23 mouse cellular contexts compared by ENCODE assay signal in the genomic region with DNA sequence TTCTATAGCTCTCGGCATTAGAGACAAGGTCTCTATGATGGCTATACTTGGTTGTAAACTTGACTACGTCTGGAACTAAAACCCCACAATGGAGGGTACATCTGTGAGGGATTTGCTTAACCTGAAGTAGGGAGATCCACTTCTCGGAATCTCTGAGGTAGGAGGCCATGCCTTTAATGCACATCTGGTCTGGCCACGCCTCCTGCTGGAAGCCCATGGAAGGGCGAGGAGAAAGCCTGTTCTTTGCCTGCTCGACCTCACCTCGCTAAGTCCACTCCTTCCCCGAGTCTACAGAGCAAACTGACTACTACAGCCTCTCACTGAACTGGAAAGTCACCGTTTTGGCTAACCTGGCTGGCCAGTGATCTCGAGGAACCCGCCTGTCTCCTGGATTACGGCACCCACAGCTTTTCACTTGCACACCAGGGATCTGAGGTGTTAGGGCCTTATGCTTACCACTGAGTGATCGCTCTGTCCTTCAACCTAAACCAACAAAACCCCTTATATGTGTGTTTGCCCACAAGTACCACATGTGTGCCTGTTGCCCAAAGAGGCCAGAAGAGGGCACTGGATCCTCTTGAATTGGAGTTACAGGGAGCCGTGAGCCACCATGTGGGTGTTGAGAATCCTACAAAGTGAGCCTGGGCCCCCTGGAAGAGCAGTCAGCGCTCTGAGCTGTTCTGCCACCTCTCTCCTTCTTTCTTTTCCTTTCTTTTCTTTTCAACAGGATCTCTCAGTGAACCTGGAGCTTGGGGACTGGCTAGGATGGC. TPM values are rescaled to one million over a fixed set of nuclear protein-coding genes. Genes with fewer than 3 reads are reported as not detected.
DNase-seq lines count a peak whose midpoint lies in the region; ATAC-seq and TF ChIP-seq lines count a peak whose summit lies in the region.
"Had no signal": no experiment of that assay in that cellular context is flagged by ENCODE, and none has a peak within 500 bp of the region (broad histone marks: within the 10 kb centered on the region; RNA-seq: fewer than 3 reads in every experiment).

No protein-coding gene starts in this region.

- intact Hi-C loops in left cerebral cortex, postnatal 10 days (cut with DNase I): no loop called here

- H3K4me3 ChIP-seq in forebrain, postnatal 0 days (ENCODE audit: low read depth, low read length): no peak overlapping the region
- no peak overlapping the region for H3K4me3 ChIP-seq in forebrain, embryonic 11.5 days (ENCODE audit: low read depth, low read length)
- H3K4me3 ChIP-seq in liver, postnatal 0 days (ENCODE audit: low read depth, low read length): no peak overlapping the region
- no peak overlapping the region for H3K4me3 ChIP-seq in liver, embryonic 11.5 days (ENCODE audit: low read depth, low read length)
- H3K4me3 ChIP-seq in MEL (ENCODE audit: control insufficient read depth in 1 of 2, insufficient read depth in 1 of 2, low read depth in 2 of 2, low read length in 2 of 2): no peak overlapping the region
- H3K4me3 ChIP-seq: embryonic facial prominence, embryonic 15.5 days; forebrain, embryonic 13.5 days; hindbrain, embryonic 15.5 days; lung, embryonic 15.5 days; neural tube, embryonic 15.5 days had no signal

- WGBS in forebrain, postnatal 0 days: 84% methylated on average over 15 of the region's 15 CpGs
- 85% methylated on average over 15 of the region's 15 CpGs for WGBS in forebrain, embryonic 11.5 days
- WGBS in liver, postnatal 0 days (ENCODE audit: insufficient replicate concordance): 88% methylated on average over 15 of the region's 15 CpGs
- 86% methylated on average over 15 of the region's 15 CpGs for WGBS in liver, embryonic 11.5 days

- peaks cover 5% of the 10 kb centered on the region; the same call in 1 of the 2 replicates for H3K4me1 ChIP-seq in forebrain, postnatal 0 days (ENCODE audit: insufficient read depth)
- no peaks in the 10 kb centered on the region for H3K4me1 ChIP-seq in forebrain, embryonic 11.5 days (replicated peaks; ENCODE audit: control insufficient read depth, insufficient read depth, low read length)
- H3K4me1 ChIP-seq in liver, postnatal 0 days (ENCODE audit: insufficient read depth): 0 out of 2 replicates have a peak, but pooled peaks cover 5% of the 10 kb centered on the region
- no peaks in the 10 kb centered on the region; the same call in 1 of the 2 replicates for H3K4me1 ChIP-seq in liver, embryonic 11.5 days (replicated peaks; ENCODE audit: control insufficient read depth, insufficient read depth, low read length)
- peaks cover 4 to 12% of the 10 kb centered on the region in 2 experiments; a peak in 3 of 4 replicates for H3K4me1 ChIP-seq in MEL (ENCODE audit: control insufficient read depth in 1 of 2, insufficient read depth in 2 of 2, low read length in 2 of 2)

- TF ChIP-seq CTCF in forebrain, postnatal 0 days (IDR thresholded peaks at IDR 0.05; ENCODE audit: low read depth): peak; percentile 18; the same call in 1 of the 2 replicates
- TF ChIP-seq CTCF in liver, postnatal 0 days (IDR thresholded peaks at IDR 0.05; ENCODE audit: low read depth): peak; percentile 25
- TF ChIP-seq CTCF in MEL (IDR thresholded peaks at IDR 0.05 in 2 of 3, conservative IDR thresholded peaks at IDR 0.05 in 1 of 3; ENCODE audit: control insufficient read depth in 1 of 3, insufficient read depth in 1 of 3, low read depth in 2 of 3, low read length in 3 of 3, poor library complexity in 1 of 3, severe bottlenecking in 1 of 3): peak; percentile 29 to 63 (median 59)

- peak; percentile 37 for TF ChIP-seq RAD21 in MEL (IDR thresholded peaks at IDR 0.05; ENCODE audit: low read depth, low read length)

- H3K36me3 ChIP-seq in forebrain, postnatal 0 days (ENCODE audit: insufficient read depth): peaks cover 57% of the 10 kb centered on the region
- H3K36me3 ChIP-seq in forebrain, embryonic 11.5 days (ENCODE audit: control insufficient read depth, insufficient read depth, low read length): peaks cover 30% of the 10 kb centered on the region
- peaks cover 65% of the 10 kb centered on the region for H3K36me3 ChIP-seq in liver, postnatal 0 days (replicated peaks; ENCODE audit: insufficient read depth, low read length)
- H3K36me3 ChIP-seq in liver, embryonic 11.5 days (ENCODE audit: control insufficient read depth, insufficient read depth, low read length): peaks cover 66% of the 10 kb centered on the region
- peaks cover 7 to 36% of the 10 kb centered on the region in 2 experiments for H3K36me3 ChIP-seq in MEL (ENCODE audit: control insufficient read depth in 1 of 2, insufficient read depth in 2 of 2, low read length in 2 of 2)

- no peak for ATAC-seq in forebrain, postnatal 0 days
- no peak for ATAC-seq in forebrain, embryonic 11.5 days (replicated peaks; ENCODE audit: low FRiP score)
- ATAC-seq in liver, postnatal 0 days: no peak
- no peak for ATAC-seq in liver, embryonic 11.5 days (replicated peaks; ENCODE audit: low FRiP score)
- 0 out of 2 replicates have a peak, but pooled peaks have one; percentile 35 for ATAC-seq in megakaryocyte-erythroid progenitor cell, adult 5-6 weeks (replicated peaks; ENCODE audit: low FRiP score, low TSS enrichment, poor library complexity, severe bottlenecking)
- ATAC-seq: forebrain, embryonic 13.5 days had no signal

- no peaks in the 10 kb centered on the region for H3K27me3 ChIP-seq in forebrain, postnatal 0 days (ENCODE audit: insufficient read depth, low read length)
- H3K27me3 ChIP-seq in forebrain, embryonic 11.5 days (ENCODE audit: control insufficient read depth, insufficient read depth, low read length): no peaks in the 10 kb centered on the region
- H3K27me3 ChIP-seq in liver, postnatal 0 days (ENCODE audit: insufficient read depth, low read length): no peaks in the 10 kb centered on the region
- H3K27me3 ChIP-seq in liver, embryonic 11.5 days (replicated peaks; ENCODE audit: control insufficient read depth, insufficient read depth, low read length): no peaks in the 10 kb centered on the region
- H3K27me3 ChIP-seq in MEL (ENCODE audit: control insufficient read depth in 1 of 2, insufficient read depth in 2 of 2, low read length in 2 of 2): no peaks in the 10 kb centered on the region
- H3K27me3 ChIP-seq: embryonic facial prominence, embryonic 15.5 days; forebrain, embryonic 13.5 days; hindbrain, embryonic 15.5 days; lung, embryonic 15.5 days; neural tube, embryonic 15.5 days had no signal

- H3K79me2 ChIP-seq in MEL (ENCODE audit: control insufficient read depth, insufficient read depth, low read length, poor library complexity): peaks cover 23% of the 10 kb centered on the region

- H3K9me3 ChIP-seq in forebrain, postnatal 0 days (ENCODE audit: low read length): no peaks in the 10 kb centered on the region
- no peaks in the 10 kb centered on the region for H3K9me3 ChIP-seq in forebrain, embryonic 11.5 days (ENCODE audit: control insufficient read depth, low read length)
- no peaks in the 10 kb centered on the region for H3K9me3 ChIP-seq in liver, postnatal 0 days (ENCODE audit: low read length)
- no peaks in the 10 kb centered on the region for H3K9me3 ChIP-seq in liver, embryonic 11.5 days (ENCODE audit: control insufficient read depth, low read length)
- H3K9me3 ChIP-seq in MEL (replicated peaks; ENCODE audit: insufficient read depth, low read length): no peaks in the 10 kb centered on the region
- H3K9me3 ChIP-seq: embryonic facial prominence, embryonic 15.5 days; forebrain, embryonic 13.5 days; hindbrain, embryonic 15.5 days; lung, embryonic 15.5 days; neural tube, embryonic 15.5 days had no signal

- TF ChIP-seq EP300 in liver, postnatal 0 days (IDR thresholded peaks at IDR 0.05; ENCODE audit: low read depth): no peak
- no peak for TF ChIP-seq EP300 in MEL (IDR thresholded peaks at IDR 0.05; ENCODE audit: low read depth in 1 of 2, low read length in 2 of 2)

- TF ChIP-seq POLR2A in MEL (IDR thresholded peaks at IDR 0.05; ENCODE audit: control insufficient read depth in 1 of 2, insufficient read depth in 1 of 2, low read depth in 1 of 2, low read length in 2 of 2, poor library complexity in 1 of 2): no peak; a peak in 1 of 4 replicates

- H3K27ac ChIP-seq in forebrain, postnatal 0 days (ENCODE audit: low read depth, low read length): no peak overlapping the region
- H3K27ac ChIP-seq in forebrain, embryonic 11.5 days (ENCODE audit: low read depth, low read length): no peak overlapping the region
- no peak overlapping the region for H3K27ac ChIP-seq in liver, postnatal 0 days (ENCODE audit: low read depth)
- no peak overlapping the region for H3K27ac ChIP-seq in liver, embryonic 11.5 days (ENCODE audit: low read depth, low read length)
- H3K27ac ChIP-seq in MEL (ENCODE audit: control insufficient read depth, low read depth, low read length): no peak overlapping the region
- H3K27ac ChIP-seq: embryonic facial prominence, embryonic 15.5 days; forebrain, embryonic 13.5 days; hindbrain, embryonic 15.5 days; lung, embryonic 15.5 days; neural tube, embryonic 15.5 days had no signal

- no peak overlapping the region for H3K4me2 ChIP-seq in forebrain, postnatal 0 days (ENCODE audit: low read depth)
- H3K4me2 ChIP-seq in forebrain, embryonic 11.5 days (ENCODE audit: low read depth, low read length, severe bottlenecking): no peak overlapping the region
- H3K4me2 ChIP-seq in liver, postnatal 0 days (ENCODE audit: low read depth, low read length): no peak overlapping the region
- no peak overlapping the region for H3K4me2 ChIP-seq in liver, embryonic 11.5 days
- H3K4me2 ChIP-seq: embryonic facial prominence, embryonic 15.5 days; forebrain, embryonic 13.5 days; hindbrain, embryonic 15.5 days; lung, embryonic 15.5 days; neural tube, embryonic 15.5 days had no signal

- no peak overlapping the region for H3K9ac ChIP-seq in forebrain, postnatal 0 days
- no peak overlapping the region for H3K9ac ChIP-seq in forebrain, embryonic 11.5 days (ENCODE audit: low read length)
- H3K9ac ChIP-seq in liver, postnatal 0 days (replicated peaks): no peak overlapping the region
- H3K9ac ChIP-seq in liver, embryonic 11.5 days (ENCODE audit: low read depth, low read length): no peak overlapping the region
- H3K9ac ChIP-seq in MEL (ENCODE audit: control insufficient read depth, low read depth, low read length, poor library complexity, severe bottlenecking): no peak overlapping the region
- H3K9ac ChIP-seq: embryonic facial prominence, embryonic 15.5 days; forebrain, embryonic 13.5 days; hindbrain, embryonic 15.5 days; lung, embryonic 15.5 days; neural tube, embryonic 15.5 days had no signal

- no peak for DNase-seq in forebrain, postnatal 0 days
- no peak for DNase-seq in forebrain, embryonic 11.5 days (ENCODE audit: low spot score)
- DNase-seq in liver, postnatal 0 days: no peak
- DNase-seq in liver, embryonic 11.5 days (ENCODE audit: low spot score): no peak
- peak; percentile 65 for DNase-seq in MEL (ENCODE audit: low read depth, low spot score)
- DNase-seq in left cerebral cortex, postnatal 10 days (ENCODE audit: extremely low spot score in 1 of 2, low spot score in 2 of 2): no peak
- no peak for DNase-seq in frontal cortex, postnatal 25 days (ENCODE audit: low spot score in 2 of 2)
- DNase-seq: adrenal gland, adult 2 months; cerebellum, adult 18-20 months; heart, adult 18-20 months; heart, postnatal 10 days; kidney, adult 2 months; kidney, postnatal 4 days; layer of hippocampus, postnatal 36 days; thymus, postnatal 4 days had no signal

RNA-seq across cellular contexts. Expression of gene Ddx23, which starts 5.5 kb away (rescaled TPM):
- 54.9 and 70.6 TPM in 2 replicates for total RNA-seq in forebrain, postnatal 0 days (2014; rRNA removed)
- 11.9 and 13.8 TPM in 2 replicates for polyA plus RNA-seq in forebrain, postnatal 0 days (2015; fragmentation: Nextera tagmentation; extraction: Ambion mirVana)
- 24.2 and 31.2 TPM in 2 replicates for polyA plus RNA-seq in forebrain, embryonic 11.5 days (2014; fragmentation: Nextera tagmentation; extraction: Ambion mirVana)
- 4.7 and 9.2 TPM in 2 replicates for polyA plus RNA-seq in liver, postnatal 0 days (2015; fragmentation: Nextera tagmentation; extraction: Ambion mirVana)
- polyA plus RNA-seq in liver, embryonic 11.5 days (2014; fragmentation: Nextera tagmentation; extraction: Ambion mirVana): 18.8 and 19.4 TPM in 2 replicates
- total RNA-seq in MEL (2012; rRNA removed): 193 and 213 TPM in 2 replicates
- polyA plus RNA-seq in MEL (2012; ENCODE audit: insufficient read depth in 1 of 2, insufficient read length in 2 of 2, low read depth in 1 of 2, low replicate concordance in 2 of 2, missing spikeins in 1 of 2): 100 to 1,000 TPM; 194 to 252 TPM
- total RNA-seq in megakaryocyte-erythroid progenitor cell, adult 5-6 weeks (2014; fragmentation: Nextera tagmentation): 79.8 and 96.4 TPM in 2 replicates
- 152 and 181 TPM in 2 replicates for total RNA-seq in megakaryocyte-erythroid progenitor cell, adult 5-6 weeks (2017)
- 10 to 100 TPM; 55.8 to 58.2 TPM for total RNA-seq in left cerebral cortex, postnatal 10 days (2021)

RNA-seq across cellular contexts. Expression of gene Rnd1, which starts 20.1 kb away (rescaled TPM):
- total RNA-seq in forebrain, postnatal 0 days (2014; rRNA removed): 34.1 and 56.6 TPM in 2 replicates
- 20.9 and 24.1 TPM in 2 replicates for polyA plus RNA-seq in forebrain, postnatal 0 days (2015; fragmentation: Nextera tagmentation; extraction: Ambion mirVana)
- polyA plus RNA-seq in forebrain, embryonic 11.5 days (2014; fragmentation: Nextera tagmentation; extraction: Ambion mirVana): 1.9 and 2.8 TPM in 2 replicates
- 0.94 and 1.2 TPM in 2 replicates for polyA plus RNA-seq in liver, postnatal 0 days (2015; fragmentation: Nextera tagmentation; extraction: Ambion mirVana)
- polyA plus RNA-seq in liver, embryonic 11.5 days (2014; fragmentation: Nextera tagmentation; extraction: Ambion mirVana): 0.60 and 0.68 TPM in 2 replicates
- total RNA-seq in MEL (2012; rRNA removed): 5.8 and 6.0 TPM in 2 replicates
- 1 to 10 TPM in 1 of 2 experiments, not detected in 1; 5.5 TPM for polyA plus RNA-seq in MEL (2012; ENCODE audit: insufficient read depth in 1 of 2, insufficient read length in 2 of 2, low read depth in 1 of 2, low replicate concordance in 2 of 2, missing spikeins in 1 of 2)
- 0.64 TPM in 1 of 2 replicates, not detected in the other for total RNA-seq in megakaryocyte-erythroid progenitor cell, adult 5-6 weeks (2014; fragmentation: Nextera tagmentation)
- total RNA-seq in megakaryocyte-erythroid progenitor cell, adult 5-6 weeks (2017): 0.61 TPM in 1 of 2 replicates, not detected in the other
- 10 to 100 TPM; 68.6 to 70.1 TPM for total RNA-seq in left cerebral cortex, postnatal 10 days (2021)

RNA-seq across cellular contexts. Expression of gene Cacnb3, which starts 26.5 kb away (rescaled TPM):
- 191 and 201 TPM in 2 replicates for total RNA-seq in forebrain, postnatal 0 days (2014; rRNA removed)
- polyA plus RNA-seq in forebrain, postnatal 0 days (2015; fragmentation: Nextera tagmentation; extraction: Ambion mirVana): 133 and 139 TPM in 2 replicates
- 45.3 and 46.9 TPM in 2 replicates for polyA plus RNA-seq in forebrain, embryonic 11.5 days (2014; fragmentation: Nextera tagmentation; extraction: Ambion mirVana)
- polyA plus RNA-seq in liver, postnatal 0 days (2015; fragmentation: Nextera tagmentation; extraction: Ambion mirVana): 0.38 and 0.58 TPM in 2 replicates
- polyA plus RNA-seq in liver, embryonic 11.5 days (2014; fragmentation: Nextera tagmentation; extraction: Ambion mirVana): 13.2 TPM in 2 replicates
- total RNA-seq in MEL (2012; rRNA removed): 1.4 TPM in 2 replicates
- 1 to 10 TPM in 1 of 2 experiments, not detected in 1; 8.5 TPM for polyA plus RNA-seq in MEL (2012; ENCODE audit: insufficient read depth in 1 of 2, insufficient read length in 2 of 2, low read depth in 1 of 2, low replicate concordance in 2 of 2, missing spikeins in 1 of 2)
- not detected in 2 replicates for total RNA-seq in megakaryocyte-erythroid progenitor cell, adult 5-6 weeks (2014; fragmentation: Nextera tagmentation)
- total RNA-seq in megakaryocyte-erythroid progenitor cell, adult 5-6 weeks (2017): not detected in 2 replicates
- total RNA-seq in left cerebral cortex, postnatal 10 days (2021): 100 to 1,000 TPM; 173 to 185 TPM
- total RNA-seq: common myeloid progenitor, adult 5-6 weeks had no signal

RNA-seq across cellular contexts. Expression of gene Adcy6, which starts 47.3 kb away (rescaled TPM):
- 39.2 and 42.3 TPM in 2 replicates for total RNA-seq in forebrain, postnatal 0 days (2014; rRNA removed)
- 1.9 and 5.4 TPM in 2 replicates for polyA plus RNA-seq in forebrain, postnatal 0 days (2015; fragmentation: Nextera tagmentation; extraction: Ambion mirVana)
- polyA plus RNA-seq in forebrain, embryonic 11.5 days (2014; fragmentation: Nextera tagmentation; extraction: Ambion mirVana): 11.2 and 12.3 TPM in 2 replicates
- 5.3 and 7.7 TPM in 2 replicates for polyA plus RNA-seq in liver, postnatal 0 days (2015; fragmentation: Nextera tagmentation; extraction: Ambion mirVana)
- polyA plus RNA-seq in liver, embryonic 11.5 days (2014; fragmentation: Nextera tagmentation; extraction: Ambion mirVana): 8.3 and 12.3 TPM in 2 replicates
- 58.9 and 76.0 TPM in 2 replicates for total RNA-seq in MEL (2012; rRNA removed)
- polyA plus RNA-seq in MEL (2012; ENCODE audit: insufficient read depth in 1 of 2, insufficient read length in 2 of 2, low read depth in 1 of 2, low replicate concordance in 2 of 2, missing spikeins in 1 of 2): 10 to 100 TPM in 1 of 2 experiments, not detected in 1; 77.3 TPM
- total RNA-seq in megakaryocyte-erythroid progenitor cell, adult 5-6 weeks (2014; fragmentation: Nextera tagmentation): 55.8 and 57.2 TPM in 2 replicates
- total RNA-seq in megakaryocyte-erythroid progenitor cell, adult 5-6 weeks (2017): 28.8 and 45.9 TPM in 2 replicates
- 10 to 100 TPM; 37.1 to 38.1 TPM for total RNA-seq in left cerebral cortex, postnatal 10 days (2021)

RNA-seq across cellular contexts. Expression of gene Ccdc65, which starts 50.8 kb away (rescaled TPM):
- total RNA-seq in forebrain, postnatal 0 days (2014; rRNA removed): 6.1 and 8.2 TPM in 2 replicates
- polyA plus RNA-seq in forebrain, postnatal 0 days (2015; fragmentation: Nextera tagmentation; extraction: Ambion mirVana): 5.6 and 10.5 TPM in 2 replicates
- 0.92 and 1.3 TPM in 2 replicates for polyA plus RNA-seq in forebrain, embryonic 11.5 days (2014; fragmentation: Nextera tagmentation; extraction: Ambion mirVana)
- not detected in 2 replicates for polyA plus RNA-seq in liver, postnatal 0 days (2015; fragmentation: Nextera tagmentation; extraction: Ambion mirVana)
- 0.09 and 0.19 TPM in 2 replicates for polyA plus RNA-seq in liver, embryonic 11.5 days (2014; fragmentation: Nextera tagmentation; extraction: Ambion mirVana)
- not detected in 2 replicates for total RNA-seq in MEL (2012; rRNA removed)
- polyA plus RNA-seq in MEL (2012; ENCODE audit: insufficient read depth in 1 of 2, insufficient read length in 2 of 2, low read depth in 1 of 2, low replicate concordance in 2 of 2, missing spikeins in 1 of 2): under 1 TPM in 1 of 2 experiments, not detected in 1; 0.13 TPM
- total RNA-seq in megakaryocyte-erythroid progenitor cell, adult 5-6 weeks (2014; fragmentation: Nextera tagmentation): not detected in 2 replicates
- not detected in 2 replicates for total RNA-seq in megakaryocyte-erythroid progenitor cell, adult 5-6 weeks (2017)
- total RNA-seq in left cerebral cortex, postnatal 10 days (2021): 10 to 100 TPM; 13.6 to 14.5 TPM
- total RNA-seq: common myeloid progenitor, adult 5-6 weeks; gastrocnemius, adult 18-20 months had no signal
